Mouse (Mus musculus) retina, postnatal 7 days (tissue): ENCODE results near the gene Zc3h7b.
"Not testable (repeated sequence)": the region's sequence is repeated elsewhere in the genome, so short reads cannot be mapped to it uniquely, and the experiment has no call there.

Experiments used
- DNase-seq: peaks from one replicate; pipeline ENCODE4 v3.0.0-alpha.2; 2012; ENCODE audit warnings: low read depth, low spot score

Gene Zc3h7b

DNA sequence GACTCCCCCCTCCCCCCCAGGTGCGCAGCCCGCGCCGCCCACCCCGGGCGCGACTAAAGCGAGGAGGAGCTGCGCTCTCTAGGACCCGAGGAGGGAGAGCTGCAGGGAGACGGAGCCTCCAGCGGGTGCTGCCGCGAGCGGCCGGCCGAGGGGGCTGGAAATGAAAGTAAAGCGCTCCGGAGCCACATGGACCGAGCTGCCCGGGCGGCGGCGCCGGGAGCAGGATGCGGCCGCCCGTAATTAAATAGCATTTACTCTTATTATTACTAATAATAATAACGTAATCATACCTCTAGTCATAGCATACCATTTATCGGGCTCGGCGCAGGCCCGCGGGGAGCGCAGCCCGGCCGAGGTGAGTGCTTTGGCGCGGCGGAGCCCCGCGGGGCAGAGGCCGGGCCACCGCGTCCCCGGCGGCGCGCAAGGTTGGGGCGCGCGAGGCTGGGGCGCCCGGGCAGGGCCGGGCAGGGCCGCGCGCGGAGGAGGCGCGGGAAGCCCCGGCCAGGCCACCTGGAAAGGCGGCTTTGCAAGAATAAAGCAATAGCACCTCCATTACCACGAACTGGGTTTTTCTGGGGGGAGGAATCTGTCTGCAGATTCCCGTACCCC is at the start of gene Zc3h7b, which contains the start of gene Rangap1:
Gene Zc3h7b (plus strand): TSS at position 66 of the 609 bp plus-strand sequence.
Gene Rangap1 (minus strand): TSS at position 539 of the 609 bp plus-strand sequence.
- peak; percentile 63 for DNase-seq

DNA sequence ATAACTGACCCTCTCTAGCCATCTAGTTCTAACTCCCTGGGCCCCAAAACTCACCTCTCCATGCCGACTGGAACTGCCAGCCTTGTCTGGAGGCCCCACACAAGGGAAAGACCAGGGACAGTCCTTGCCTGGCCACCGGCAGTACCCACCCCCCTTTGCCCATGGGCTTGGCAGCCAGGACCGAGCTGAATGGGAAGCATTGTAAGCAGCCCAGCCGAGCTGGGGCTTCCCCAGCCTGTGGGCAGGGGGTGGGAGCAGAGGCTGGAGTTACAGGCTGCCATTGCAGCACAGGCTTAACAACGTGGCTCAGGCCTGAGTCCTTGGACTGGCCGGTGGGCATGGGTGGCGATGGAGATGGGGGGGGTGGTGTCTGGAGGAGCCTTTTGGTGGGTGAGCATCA is 47.7 kb upstream of the Zc3h7b start, which contains the start of gene Chadl:
Gene Chadl (minus strand): TSS at position 113 of the 400 bp plus-strand sequence.
- no peak for DNase-seq

DNA sequence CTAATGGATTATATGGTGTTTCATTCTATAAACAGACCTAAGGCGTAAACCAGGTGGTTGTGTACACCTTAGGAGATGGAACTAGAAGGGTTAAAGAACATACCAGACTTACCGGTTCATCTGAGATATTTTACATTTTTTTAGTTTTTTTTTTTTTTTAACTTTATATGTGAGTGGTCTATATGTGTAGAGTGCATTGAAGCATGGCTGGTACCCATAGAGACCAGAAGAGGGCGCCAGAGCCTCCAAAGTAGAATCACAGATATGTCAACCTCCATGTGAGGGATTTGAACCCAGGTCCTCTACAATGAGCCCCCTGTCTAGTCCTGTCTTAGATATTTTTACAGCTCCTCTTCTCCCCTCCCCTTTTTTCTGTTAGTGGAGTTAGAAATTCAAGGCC is 47.0 kb upstream of the Zc3h7b start:
- DNase-seq, result no peak

DNA sequence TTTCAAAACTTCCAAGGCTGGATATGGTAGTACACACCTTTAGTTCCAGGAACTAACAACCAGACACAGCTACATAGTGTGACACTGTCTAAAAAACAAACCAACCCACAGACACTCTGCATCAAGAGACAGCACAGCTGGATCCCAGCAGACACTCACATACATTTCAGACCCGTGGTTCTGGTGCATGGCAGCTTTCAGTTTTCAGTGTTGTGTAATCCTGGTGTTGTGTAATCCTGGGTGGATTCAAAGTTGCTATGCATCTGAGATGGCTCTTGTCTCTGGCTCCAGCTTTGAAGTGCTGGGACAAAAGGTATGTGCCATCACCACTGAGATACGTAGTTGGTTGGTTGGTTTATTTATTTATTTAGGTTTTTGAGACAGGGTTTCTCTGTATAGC is 46.3 kb upstream of the Zc3h7b start:
- DNase-seq, result no peak

DNA sequence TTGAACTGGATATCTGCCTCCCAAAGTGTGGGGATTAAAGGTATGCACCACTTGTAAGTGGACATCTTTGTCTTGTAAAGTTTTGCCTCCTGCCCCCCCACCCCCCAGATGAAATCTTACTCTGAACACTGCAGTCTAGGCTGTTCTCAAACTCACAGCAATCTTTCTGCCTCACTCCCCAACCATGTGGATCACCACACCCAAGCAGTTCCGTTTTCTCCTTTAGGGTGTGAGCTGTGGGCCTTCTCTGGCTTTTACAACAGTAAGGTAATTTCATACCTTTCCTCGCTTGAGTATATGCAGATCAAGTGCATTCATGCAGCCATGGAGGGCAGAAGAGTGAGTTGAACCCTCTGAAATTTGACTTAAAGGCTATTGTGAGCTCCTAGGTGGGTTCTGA is 44.7 kb upstream of the Zc3h7b start:
- DNase-seq, result no peak

DNA sequence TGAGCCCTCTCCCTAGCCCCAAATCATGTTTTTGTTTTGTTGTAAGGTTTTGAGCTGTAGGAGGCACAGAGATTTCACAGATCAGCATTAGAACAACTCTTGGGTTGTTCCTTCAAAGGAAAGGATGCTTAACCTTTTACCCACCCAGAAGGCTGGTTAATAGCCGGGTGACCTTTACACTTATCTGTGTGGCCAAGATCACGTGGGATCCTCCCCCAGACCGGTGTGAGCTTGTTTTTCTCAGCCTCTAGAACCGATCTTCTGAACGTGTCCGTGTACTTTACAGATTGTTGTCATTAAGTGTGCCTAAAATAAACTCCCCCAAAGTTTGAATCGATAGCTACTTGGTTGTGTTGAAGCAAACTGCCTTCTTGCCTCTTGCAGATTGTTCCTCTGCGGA is 44.3 kb upstream of the Zc3h7b start:
- no peak for DNase-seq

DNA sequence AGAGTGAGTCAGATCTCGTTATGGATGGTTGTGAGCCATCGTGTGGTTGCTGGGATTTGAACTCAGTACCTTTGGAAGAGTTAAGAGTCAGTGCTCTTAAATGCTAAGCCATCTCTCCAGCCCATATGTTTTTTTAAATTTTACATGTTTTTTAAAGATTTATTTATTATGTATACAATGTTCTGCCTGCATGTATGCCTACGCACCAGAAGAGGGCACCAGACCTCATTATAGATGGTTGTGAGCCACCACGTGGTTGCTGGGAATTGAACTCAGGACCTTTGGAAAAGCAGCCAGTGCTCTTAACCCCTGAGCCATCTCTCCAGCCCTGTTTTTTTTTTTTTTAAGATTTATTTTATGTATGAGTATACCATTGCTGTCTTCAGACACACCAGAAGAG is 43.5 kb upstream of the Zc3h7b start:
- DNase-seq, result not testable (repeated sequence)

DNA sequence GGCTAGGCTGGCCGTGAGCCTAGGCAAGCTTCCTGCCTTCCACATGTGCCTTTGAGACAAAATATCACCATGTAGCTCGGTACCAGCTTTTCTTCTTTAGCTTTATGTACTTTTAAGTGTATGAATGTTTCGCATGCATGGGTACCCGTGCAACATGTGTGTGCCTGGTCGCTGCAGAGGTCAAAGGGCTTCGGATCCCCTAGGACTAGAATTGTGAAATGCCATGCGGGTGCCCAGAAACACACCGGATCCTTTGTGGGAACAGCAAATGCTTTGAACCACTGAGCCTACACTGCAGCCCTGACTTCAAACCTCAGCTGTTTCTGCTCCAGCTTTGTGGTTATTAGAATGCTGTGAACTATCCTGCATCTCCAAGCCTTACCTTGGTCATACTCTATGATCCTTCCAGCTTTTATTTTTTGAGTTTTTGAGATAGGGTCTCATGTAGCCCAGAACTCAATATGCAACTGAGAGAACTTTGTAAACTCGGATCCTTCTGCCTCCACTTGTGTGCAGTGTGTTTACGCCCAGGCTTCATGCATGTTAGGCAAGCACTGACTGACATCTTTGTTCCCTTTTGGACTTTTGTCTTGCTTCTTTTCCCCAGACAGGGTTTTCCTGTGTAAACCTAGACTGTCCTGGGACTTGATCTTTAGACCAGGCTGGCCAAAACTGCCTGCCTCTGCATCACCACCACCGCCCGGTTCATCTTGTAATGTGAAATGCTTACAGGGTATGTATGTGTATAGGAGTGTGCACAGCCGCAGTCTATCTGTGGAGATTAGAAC is 42.4 kb upstream of the Zc3h7b start:
- DNase-seq, result no peak

DNA sequence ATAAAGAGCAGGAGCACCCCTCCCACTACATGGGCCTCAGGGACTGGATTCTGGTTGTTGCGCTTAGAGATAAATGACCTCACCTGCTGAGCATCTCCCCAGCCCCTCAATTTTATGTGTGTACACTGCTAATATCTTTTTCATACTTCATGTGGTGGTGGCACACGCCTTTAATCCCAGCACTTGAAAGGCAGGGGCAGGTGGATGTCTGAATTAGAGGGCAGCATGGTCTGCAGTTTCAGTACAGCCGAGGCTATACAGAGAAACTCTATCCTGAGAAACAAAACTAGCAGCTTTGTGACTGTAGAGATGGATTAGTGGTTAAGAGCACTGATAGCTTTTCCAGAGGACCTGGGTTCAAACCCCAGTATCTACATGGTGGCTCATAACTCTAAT is 41.8 kb upstream of the Zc3h7b start:
- DNase-seq, result no peak

DNA sequence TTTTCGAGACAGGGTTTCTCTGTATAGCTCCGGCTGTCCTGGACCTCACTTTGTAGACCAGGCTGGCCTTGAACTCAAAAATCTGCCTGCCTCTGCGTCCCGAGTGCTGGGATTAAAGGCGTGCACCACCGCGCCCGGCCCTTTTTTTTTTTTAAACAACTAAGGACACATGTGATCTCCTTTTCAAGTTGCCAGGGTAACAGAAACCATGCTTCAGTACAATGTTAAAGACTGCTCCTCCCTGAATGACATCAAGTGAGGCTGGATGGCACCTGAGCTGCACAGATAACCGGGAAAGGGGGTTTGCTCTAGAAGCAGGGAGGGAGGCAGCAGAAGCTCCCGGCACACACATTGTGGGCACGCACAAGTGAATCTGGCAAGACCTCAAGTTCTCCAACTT is 35.9 kb upstream of the Zc3h7b start:
- no peak for DNase-seq

DNA sequence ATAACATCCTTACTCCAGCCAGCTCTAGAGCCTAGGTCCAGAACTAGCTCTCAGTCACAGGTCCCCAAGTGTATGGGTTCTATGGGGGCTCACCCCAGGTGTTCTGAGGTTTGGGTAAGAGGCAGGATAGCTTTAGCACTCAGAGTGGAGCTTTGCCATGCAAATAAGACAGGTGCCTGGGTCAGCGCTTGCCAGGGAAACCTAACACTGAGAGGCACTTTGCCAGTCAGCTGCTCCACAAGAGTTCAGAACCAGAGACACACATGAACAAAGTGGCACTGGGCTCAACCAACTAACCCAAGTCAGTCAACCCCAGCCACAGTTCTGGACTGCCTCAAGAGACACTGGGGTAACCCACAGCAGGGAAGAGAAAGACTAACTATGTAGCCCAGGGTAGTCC is 35.2 kb upstream of the Zc3h7b start:
- no peak for DNase-seq

DNA sequence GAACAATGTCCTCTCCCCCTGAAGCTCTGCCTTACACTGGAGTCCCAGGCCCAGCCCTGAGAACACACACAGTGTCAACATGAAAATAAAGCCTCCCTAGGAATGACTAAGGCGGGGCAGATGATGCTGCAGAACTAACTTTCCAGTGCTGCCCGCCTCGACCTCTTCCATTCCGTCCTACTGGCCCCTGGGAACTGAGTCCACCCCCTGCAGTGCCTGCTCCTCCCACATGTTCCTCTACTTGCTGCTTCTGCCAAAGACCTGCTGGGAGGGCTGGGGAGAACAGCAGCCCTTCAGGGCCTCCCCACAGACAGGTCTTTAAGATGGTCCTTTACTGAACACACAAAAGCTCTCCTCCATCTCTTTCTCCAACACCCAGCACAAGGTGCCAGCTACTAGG is 34.1 kb upstream of the Zc3h7b start:
- DNase-seq, result no peak

DNA sequence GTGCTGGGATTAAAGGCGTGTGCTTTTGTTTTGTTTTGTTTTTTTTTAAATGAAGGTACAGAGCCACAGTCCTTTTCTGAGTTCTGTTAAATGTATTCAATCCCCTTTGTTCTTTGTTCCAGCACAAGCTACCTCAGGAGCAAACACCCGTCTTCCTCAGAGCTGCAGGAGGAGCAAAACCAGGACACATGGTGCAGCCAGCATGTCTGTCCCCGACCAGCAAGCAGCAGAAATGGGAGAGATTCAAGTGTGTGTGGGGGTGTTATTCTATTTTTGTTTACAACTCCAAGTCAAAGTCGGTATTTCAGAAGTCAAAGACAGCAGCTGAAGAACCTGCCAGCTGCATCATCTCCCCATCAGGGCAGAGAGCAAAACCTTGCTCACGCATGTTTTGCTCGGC is 31.1 kb upstream of the Zc3h7b start:
- no peak for DNase-seq

DNA sequence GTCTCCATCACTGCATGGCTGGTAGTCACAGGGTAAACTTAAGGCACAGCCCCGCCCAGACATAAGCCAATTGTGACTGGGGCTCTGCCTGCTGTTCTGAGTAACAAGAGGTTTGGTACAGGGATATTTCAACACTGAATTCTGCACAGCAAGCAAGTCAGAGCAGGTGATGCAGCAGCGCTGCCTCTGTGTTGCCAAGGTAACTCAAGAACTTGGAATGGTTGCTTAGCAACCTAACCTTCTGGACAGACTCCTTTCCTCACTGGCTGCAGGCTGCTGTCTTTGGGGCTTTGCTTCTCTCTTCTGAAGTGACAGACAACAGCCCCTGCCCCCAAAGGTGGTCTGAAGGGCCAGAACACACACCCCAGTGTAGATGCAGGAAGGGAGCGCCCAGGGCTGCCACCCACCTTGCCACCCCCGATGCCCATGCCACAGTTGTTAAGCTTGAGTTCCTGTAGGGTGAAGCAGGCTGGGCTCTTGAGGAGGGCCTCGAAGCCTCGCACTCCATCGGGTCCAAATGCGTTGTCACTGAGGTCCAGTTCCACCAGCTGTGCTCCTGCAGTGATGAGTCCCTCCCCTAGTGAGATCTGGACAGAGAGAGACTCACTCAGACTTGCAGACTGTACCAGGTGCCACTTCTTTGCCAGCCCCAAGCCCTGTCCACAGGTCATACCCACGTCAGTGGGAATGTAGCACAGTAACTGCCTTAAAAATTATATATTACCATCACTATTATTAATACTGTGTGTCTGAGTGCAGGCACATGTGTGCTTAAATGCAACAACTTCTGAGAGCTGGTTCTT is 26.3 kb upstream of the Zc3h7b start:
- DNase-seq, result no peak

DNA sequence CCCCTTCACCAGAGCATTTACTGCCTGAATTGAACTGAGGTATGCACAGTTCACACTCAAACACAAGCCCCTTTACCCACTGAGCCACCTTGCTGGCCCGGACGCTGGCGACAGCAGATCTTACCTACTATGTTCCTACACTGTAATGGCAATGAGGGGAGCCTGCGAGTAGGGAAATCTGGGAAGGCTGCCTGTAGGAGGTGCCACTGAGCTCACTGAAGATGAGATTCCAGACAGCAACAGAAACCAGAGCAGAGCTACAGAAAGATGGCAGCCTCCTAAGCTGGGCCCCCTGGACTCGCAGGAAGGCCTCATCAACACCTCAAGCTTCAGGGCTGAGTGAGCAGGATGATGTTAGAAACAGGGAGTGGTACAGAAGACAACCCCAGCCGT is 25.7 kb upstream of the Zc3h7b start:
- DNase-seq, result no peak

DNA sequence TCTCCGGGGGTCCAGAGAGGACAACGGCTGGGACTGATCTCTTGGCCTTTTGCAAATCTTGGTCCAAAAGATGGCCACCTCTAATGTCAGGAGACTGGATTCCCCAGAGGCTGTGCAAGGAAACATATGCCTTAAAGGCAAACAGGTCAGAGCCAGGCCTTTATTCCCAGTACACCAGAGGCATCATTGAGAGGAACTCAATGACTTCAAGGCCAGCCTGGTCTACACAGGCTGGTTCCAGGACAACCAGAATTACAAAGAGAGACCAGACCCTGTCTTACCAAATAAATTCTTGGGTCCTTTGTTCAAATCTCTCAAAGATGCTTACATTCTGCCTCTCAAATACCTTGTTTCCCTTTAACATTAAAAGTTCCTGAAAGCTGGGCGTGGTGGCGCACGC is 22.5 kb upstream of the Zc3h7b start:
- DNase-seq, result no peak

DNA sequence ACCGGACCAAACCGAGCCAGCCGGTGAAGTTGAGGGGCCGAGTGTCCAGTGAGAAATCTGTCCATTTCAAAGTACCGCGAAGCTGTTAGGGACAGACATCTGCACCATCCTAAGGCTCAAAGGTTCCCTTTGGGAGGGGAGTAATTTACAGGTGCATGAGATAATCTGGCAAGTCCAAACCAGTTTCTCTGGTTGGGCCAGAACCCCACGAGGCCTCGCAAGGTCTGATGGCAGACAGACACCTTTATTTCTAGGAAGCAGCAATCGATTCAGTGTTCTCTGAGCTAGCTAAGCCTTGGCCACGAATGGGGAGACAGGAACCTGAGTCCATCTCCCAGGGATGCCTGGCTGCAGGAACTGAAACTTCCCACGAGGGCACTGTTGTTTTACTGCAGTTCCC is 21.2 kb upstream of the Zc3h7b start:
- no peak for DNase-seq

DNA sequence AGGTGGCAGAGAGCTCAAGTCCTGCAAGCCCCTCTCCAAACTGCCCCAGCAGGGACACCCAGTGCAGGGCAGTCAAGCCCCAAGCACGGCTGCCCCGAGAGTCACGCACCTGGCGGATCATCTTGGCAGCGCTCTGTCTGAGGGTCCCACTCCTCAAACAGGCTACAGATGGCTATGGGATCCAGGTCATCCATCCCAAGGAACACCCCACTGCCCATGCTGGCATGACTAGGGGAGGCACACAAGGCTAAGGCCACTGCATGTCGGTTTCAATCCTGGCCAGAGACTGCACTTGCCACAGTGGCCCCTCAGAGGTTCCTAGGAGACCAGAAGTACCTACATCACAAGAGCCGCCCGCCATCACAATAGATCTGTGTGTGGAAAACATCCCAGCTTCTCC is 18.9 kb upstream of the Zc3h7b start:
- no peak for DNase-seq

DNA sequence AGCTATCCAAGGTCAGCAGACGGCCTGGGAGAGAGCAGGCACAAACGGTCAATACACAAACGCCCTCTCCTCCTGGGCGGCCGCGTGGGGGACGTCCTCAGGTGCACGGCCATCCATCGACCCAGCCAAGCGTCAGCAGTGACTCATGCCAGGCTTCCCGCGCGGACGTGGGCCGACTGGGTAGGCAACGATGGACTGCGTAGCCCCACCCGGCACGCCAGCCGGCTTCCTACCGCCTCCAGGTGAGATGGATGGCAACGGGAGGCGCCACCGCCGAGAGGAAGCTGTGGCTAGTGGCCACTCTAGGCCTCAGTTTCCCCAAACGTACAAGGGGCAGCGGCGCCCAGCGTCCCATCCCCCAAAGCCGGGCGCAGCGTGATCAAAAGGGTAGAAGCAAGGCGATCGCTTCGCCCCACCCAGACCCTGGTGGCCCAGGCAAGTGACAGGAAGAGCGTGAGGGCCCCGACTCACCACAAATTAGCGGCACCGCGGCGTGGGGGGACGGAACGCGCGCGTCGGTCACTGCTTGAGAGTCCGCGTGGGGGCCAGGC is 15.5 kb upstream of the Zc3h7b start:
- DNase-seq, result no peak

DNA sequence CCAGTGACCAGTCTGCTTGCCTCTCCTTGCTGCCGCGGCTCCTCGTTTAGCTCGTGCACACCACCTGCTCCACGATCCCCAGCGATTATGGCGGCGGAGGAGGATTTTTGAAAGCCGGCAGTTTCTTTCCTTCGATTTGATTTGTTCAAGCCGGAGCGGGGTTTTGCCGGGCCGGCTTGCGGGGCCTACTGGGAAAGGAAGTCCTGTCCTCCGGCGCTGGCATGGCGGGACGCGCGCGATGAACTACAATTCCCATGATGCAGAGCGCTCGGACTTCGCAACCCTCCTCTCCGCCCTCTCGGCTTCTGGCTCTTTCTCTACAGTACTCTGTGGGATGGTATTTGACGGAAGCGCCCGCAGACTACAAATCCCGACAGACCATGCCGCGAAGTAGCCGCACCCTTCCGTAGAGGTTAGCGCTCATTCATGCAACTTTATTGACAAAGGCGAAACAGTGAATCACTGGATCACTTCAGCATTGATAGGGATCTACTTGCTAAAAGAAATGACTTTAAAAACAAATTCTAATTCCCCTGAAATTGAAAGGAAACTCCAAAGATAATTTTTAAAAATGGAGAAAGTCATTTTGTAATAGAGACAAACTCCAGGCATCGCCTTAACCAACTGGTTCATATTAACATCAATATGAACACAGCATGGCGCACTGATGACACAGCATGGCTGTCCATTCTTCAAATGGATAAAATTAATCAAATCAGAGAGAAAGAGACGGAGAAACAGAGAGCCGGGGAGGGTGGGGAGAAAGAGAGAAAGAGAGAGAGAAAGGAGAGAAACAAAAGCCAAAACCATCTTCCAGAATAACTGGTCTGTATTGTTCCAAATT is 14.8 kb upstream of the Zc3h7b start:
- DNase-seq, result peak; percentile 96

DNA sequence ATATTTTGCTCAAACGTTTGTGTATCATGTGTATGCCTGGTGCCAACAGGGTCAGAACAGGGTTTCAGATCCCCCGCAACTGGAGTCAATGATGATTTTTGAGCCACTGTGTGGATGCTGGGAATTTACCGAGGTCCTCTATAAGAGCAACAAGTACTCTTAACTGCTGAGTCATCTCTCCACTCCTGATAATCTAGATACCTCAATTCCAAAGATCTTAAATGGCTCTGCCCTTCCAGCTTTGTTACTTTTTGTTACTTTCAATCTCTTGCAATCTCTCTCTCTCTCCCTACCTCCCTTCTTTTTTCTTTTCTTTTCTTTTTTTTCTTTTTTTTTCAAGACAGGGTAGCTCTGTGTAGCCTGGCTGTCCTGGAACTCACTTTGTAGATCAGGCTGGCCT is 9.8 kb upstream of the Zc3h7b start:
- no peak for DNase-seq
